23 mouse cellular contexts compared by ENCODE assay signal in genomic region chr2:156025482-156025881, GRCm38 (mm10). TPM values are rescaled to one million over a fixed set of nuclear protein-coding genes. Genes with fewer than 3 reads are reported as not detected.
A peak's percentile ranks its signal among the peaks of the same experiment; 100 is the strongest.
DNase-seq lines count a peak whose midpoint lies in the region; ATAC-seq and TF ChIP-seq lines count a peak whose summit lies in the region.
"Had no signal": no experiment of that assay in that cellular context is flagged by ENCODE, and none has a peak within 500 bp of the region (broad histone marks: within the 10 kb centered on the region; RNA-seq: fewer than 3 reads in every experiment).

No protein-coding gene starts in this region.

- no peak overlapping the region for H3K27ac ChIP-seq in hindbrain, postnatal 0 days
- no peak overlapping the region for H3K27ac ChIP-seq in hindbrain, embryonic 12.5 days
- H3K27ac ChIP-seq in ES-E14 (ENCODE audit: insufficient read depth, low read depth, low read length, poor library complexity, severe bottlenecking), result no peak overlapping the region
- H3K27ac ChIP-seq: limb, embryonic 12.5 days; liver, embryonic 15.5 days; neural tube, embryonic 12.5 days had no signal

- no peaks in the 10 kb centered on the region for H3K9me3 ChIP-seq in hindbrain, postnatal 0 days (ENCODE audit: low read length)
- H3K9me3 ChIP-seq in hindbrain, embryonic 12.5 days (replicated peaks), result no peaks in the 10 kb centered on the region
- no peaks in the 10 kb centered on the region for H3K9me3 ChIP-seq in ES-E14 (ENCODE audit: control insufficient read depth, insufficient read depth, low read depth, low read length)
- H3K9me3 ChIP-seq: limb, embryonic 12.5 days; liver, embryonic 15.5 days; megakaryocyte, embryonic 14.5 days; neural tube, embryonic 12.5 days had no signal

- no peak for TF ChIP-seq CTCF in hindbrain, postnatal 0 days (IDR thresholded peaks at IDR 0.05; ENCODE audit: low read depth)

- no peaks in the 10 kb centered on the region for H3K4me1 ChIP-seq in hindbrain, postnatal 0 days (ENCODE audit: insufficient read depth, low read length)
- H3K4me1 ChIP-seq in hindbrain, embryonic 12.5 days, result no peaks in the 10 kb centered on the region
- peaks cover 0 to 5% of the 10 kb centered on the region in 2 experiments; a peak in 2 of 4 replicates for H3K4me1 ChIP-seq in ES-E14 (ENCODE audit: control insufficient read depth in 2 of 2, insufficient read depth in 2 of 2, low read length in 2 of 2, poor library complexity in 1 of 2)
- H3K4me1 ChIP-seq: limb, embryonic 12.5 days; neural tube, embryonic 12.5 days had no signal

- no peak overlapping the region for H3K4me2 ChIP-seq in hindbrain, postnatal 0 days (ENCODE audit: low read depth, low read length)
- H3K4me2 ChIP-seq in hindbrain, embryonic 12.5 days (replicated peaks), result no peak overlapping the region
- H3K4me2 ChIP-seq: limb, embryonic 12.5 days; liver, embryonic 15.5 days; neural tube, embryonic 12.5 days had no signal

- H3K4me3 ChIP-seq in hindbrain, postnatal 0 days (ENCODE audit: low read length), result no peak overlapping the region
- no peak overlapping the region for H3K4me3 ChIP-seq in hindbrain, embryonic 12.5 days
- no peak overlapping the region for H3K4me3 ChIP-seq in ES-E14 (ENCODE audit: insufficient read depth in 1 of 2, low read depth in 1 of 2, low read length in 2 of 2, poor library complexity in 1 of 2, severe bottlenecking in 1 of 2)
- H3K4me3 ChIP-seq: limb, embryonic 12.5 days; liver, embryonic 15.5 days; megakaryocyte, embryonic 14.5 days; neural tube, embryonic 12.5 days had no signal

- in situ Hi-C loops in ES-E14 (cut with MboI; ENCODE audit: low sequenced_read_pairs in 2 of 2, unreplicated experiment in 2 of 2), result no loop called here

- peak; percentile 31 for DNase-seq in hindbrain, postnatal 0 days (ENCODE audit: low spot score)
- peak; percentile 65 for DNase-seq in 3T3-L1 (ENCODE audit: low read depth, low spot score)
- DNase-seq in ES-E14 (ENCODE audit: low read depth, low spot score), result peak; percentile 15
- peak; percentile 28 for DNase-seq in c-Kit-positive CD71-positive TER-119-positive erythroid progenitor cells, embryonic 14.5 days (ENCODE audit: low spot score)
- no peak for DNase-seq in ovary, postnatal 36 days (ENCODE audit: low spot score)
- no peak for DNase-seq in adrenal gland, adult 18-20 months (ENCODE audit: low spot score in 2 of 2)
- DNase-seq: cerebellum, postnatal 25 days; gastrocnemius, postnatal 10 days; heart, adult 18-20 months; heart, postnatal 4 days; lung, postnatal 14 days; thymus, postnatal 4 days had no signal

- H3K27me3 ChIP-seq in hindbrain, postnatal 0 days (ENCODE audit: insufficient read depth, low read length), result no peaks in the 10 kb centered on the region
- no peaks in the 10 kb centered on the region for H3K27me3 ChIP-seq in hindbrain, embryonic 12.5 days
- H3K27me3 ChIP-seq: limb, embryonic 12.5 days; liver, embryonic 15.5 days; neural tube, embryonic 12.5 days had no signal

- ATAC-seq in hindbrain, postnatal 0 days, result no peak
- no peak for ATAC-seq in hindbrain, embryonic 12.5 days (ENCODE audit: low FRiP score)
- ATAC-seq: forebrain, embryonic 16.5 days had no signal

- no peak overlapping the region for H3K9ac ChIP-seq in hindbrain, postnatal 0 days (replicated peaks; ENCODE audit: low read length)
- no peak overlapping the region for H3K9ac ChIP-seq in hindbrain, embryonic 12.5 days
- H3K9ac ChIP-seq in ES-E14 (ENCODE audit: insufficient read depth, low read depth, low read length, poor library complexity, severe bottlenecking), result no peak overlapping the region
- H3K9ac ChIP-seq: limb, embryonic 12.5 days; liver, embryonic 15.5 days; neural tube, embryonic 12.5 days had no signal

- H3K36me3 ChIP-seq in hindbrain, postnatal 0 days (ENCODE audit: insufficient read depth, low read length), result no peaks in the 10 kb centered on the region
- no peaks in the 10 kb centered on the region for H3K36me3 ChIP-seq in hindbrain, embryonic 12.5 days
- no peaks in the 10 kb centered on the region for H3K36me3 ChIP-seq in ES-E14 (ENCODE audit: control insufficient read depth, insufficient read depth, low read length, poor library complexity, severe bottlenecking)
- H3K36me3 ChIP-seq: limb, embryonic 12.5 days; liver, embryonic 15.5 days had no signal

TF ChIP-seq in ES-E14, 5 proteins besides CTCF, POLR2A, EP300 and RAD21:
- peak; percentile 89 for TF ChIP-seq HCFC1 (IDR thresholded peaks at IDR 0.05; ENCODE audit: borderline replicate concordance, insufficient read depth, low read length)
- no peak for TF ChIP-seq ZNF384 (IDR thresholded peaks at IDR 0.05; ENCODE audit: low read depth, low read length)

RNA-seq across cellular contexts. Expression of gene Ergic3, which starts 17.6 kb away (rescaled TPM):
- 288 and 352 TPM in 2 replicates for total RNA-seq in hindbrain, postnatal 0 days (2014; rRNA removed)
- 430 and 472 TPM in 2 replicates for polyA plus RNA-seq in hindbrain, postnatal 0 days (2015; fragmentation: Nextera tagmentation; extraction: Ambion mirVana)
- polyA plus RNA-seq in hindbrain, embryonic 12.5 days (2016; fragmentation: Nextera tagmentation; extraction: Ambion mirVana), result 230 and 257 TPM in 2 replicates
- 134 and 213 TPM in 2 replicates for total RNA-seq in ES-E14 (2012; rRNA removed)
- 100 to 1,000 TPM; 215 to 227 TPM for total RNA-seq in adrenal gland, adult 18-20 months (2021)

RNA-seq across cellular contexts. Expression of gene 6430550D23Rik, which starts 17.7 kb away (rescaled TPM):
- 0.50 and 1.3 TPM in 2 replicates for total RNA-seq in hindbrain, postnatal 0 days (2014; rRNA removed)
- 0.97 and 1.4 TPM in 2 replicates for polyA plus RNA-seq in hindbrain, postnatal 0 days (2015; fragmentation: Nextera tagmentation; extraction: Ambion mirVana)
- polyA plus RNA-seq in hindbrain, embryonic 12.5 days (2016; fragmentation: Nextera tagmentation; extraction: Ambion mirVana), result 1.7 and 2.4 TPM in 2 replicates
- 0.98 and 1.5 TPM in 2 replicates for total RNA-seq in ES-E14 (2012; rRNA removed)
- total RNA-seq in adrenal gland, adult 18-20 months (2021), result 1 to 10 TPM; 1.2 to 2.0 TPM
- total RNA-seq: monocyte, adult 5-6 weeks had no signal

RNA-seq across cellular contexts. Expression of gene Fer1l4, which starts 27.3 kb away (rescaled TPM):
- total RNA-seq in hindbrain, postnatal 0 days (2014; rRNA removed), result not detected in 2 replicates
- polyA plus RNA-seq in hindbrain, postnatal 0 days (2015; fragmentation: Nextera tagmentation; extraction: Ambion mirVana), result 0.15 TPM in 1 of 2 replicates, not detected in the other
- polyA plus RNA-seq in hindbrain, embryonic 12.5 days (2016; fragmentation: Nextera tagmentation; extraction: Ambion mirVana), result 0.37 TPM in 1 of 2 replicates, not detected in the other
- 0.22 and 0.26 TPM in 2 replicates for total RNA-seq in ES-E14 (2012; rRNA removed)
- not detected for total RNA-seq in adrenal gland, adult 18-20 months (2021)
- total RNA-seq: adrenal gland, postnatal 4 days; gastrocnemius, postnatal 10 days; heart, adult 18-20 months; heart, postnatal 4 days; layer of hippocampus, adult 18-20 months; left cerebral cortex, adult 18-20 months; monocyte, adult 5-6 weeks had no signal
- polyA plus RNA-seq: forebrain, embryonic 16.5 days; heart, embryonic 14.5 days; limb, embryonic 12.5 days; liver, embryonic 15.5 days; neural tube, embryonic 12.5 days had no signal

RNA-seq across cellular contexts. Expression of gene Spag4, which starts 39.5 kb away (rescaled TPM):
- total RNA-seq in hindbrain, postnatal 0 days (2014; rRNA removed), result 7.9 and 18.5 TPM in 2 replicates
- polyA plus RNA-seq in hindbrain, postnatal 0 days (2015; fragmentation: Nextera tagmentation; extraction: Ambion mirVana), result 8.3 and 8.7 TPM in 2 replicates
- 7.5 and 7.9 TPM in 2 replicates for polyA plus RNA-seq in hindbrain, embryonic 12.5 days (2016; fragmentation: Nextera tagmentation; extraction: Ambion mirVana)
- 1.9 and 2.6 TPM in 2 replicates for total RNA-seq in ES-E14 (2012; rRNA removed)
- total RNA-seq in adrenal gland, adult 18-20 months (2021), result 1 to 10 TPM; 4.2 to 9.3 TPM

Comparison
In these comparisons a context has a peak if more than half of its experiments do, and no peak if none do; other contexts are left out.
1. DNase-seq: peak in hindbrain, postnatal 0 days (single experiment), 3T3-L1 (single experiment), ES-E14 (single experiment) and c-Kit-positive CD71-positive TER-119-positive erythroid progenitor cells, embryonic 14.5 days (single experiment); none in ovary, postnatal 36 days (single experiment) and adrenal gland, adult 18-20 months (0 of 2).